Mouse (Mus musculus): Measurements from ENCODE around the gene Rpl22. TPM values are rescaled to one million over a fixed set of nuclear protein-coding genes. Genes with fewer than 3 reads are reported as not detected.

Rpl22 gene
- polyA plus RNA-seq, 1 experiment, result 8.7 TPM

GRCm38 (mm10) chr4:152321464-152321863 is 4.1 kb upstream of the Rpl22 start:
- H3K36me3 ChIP-seq (ENCODE audit: control insufficient read depth, insufficient read depth, low read length), result no peaks in the 10 kb centered on the region
- 51% methylated on average over 5 of the region's 5 CpGs for WGBS
- peaks cover 5% of the 10 kb centered on the region; the same call in 1 of the 2 replicates for H3K4me1 ChIP-seq (ENCODE audit: control insufficient read depth, insufficient read depth, insufficient read length, low read length)
- TF ChIP-seq POLR2A (IDR thresholded peaks at IDR 0.05; ENCODE audit: low read depth, low read length) (no peak), CTCF (IDR thresholded peaks at IDR 0.05; ENCODE audit: extremely low read depth, insufficient read length, insufficient replicate concordance, low read depth, low read length) (no peak)
- no peak overlapping the region for H3K27ac ChIP-seq (ENCODE audit: insufficient read depth, low read depth, low read length)
- peaks cover 5% of the 10 kb centered on the region; the same call in 1 of the 2 replicates for H3K27me3 ChIP-seq (ENCODE audit: control insufficient read depth, insufficient read depth, low read length)
- no peak overlapping the region for H3K4me3 ChIP-seq (ENCODE audit: low read depth, low read length)

GRCm38 (mm10) chr4:152324641-152325562 is 640 bp upstream of the Rpl22 start:
- H3K27me3 ChIP-seq (ENCODE audit: control insufficient read depth, insufficient read depth, low read length), result no peaks in the 10 kb centered on the region
- H3K4me1 ChIP-seq (ENCODE audit: control insufficient read depth, insufficient read depth, insufficient read length, low read length), result peaks cover 5% of the 10 kb centered on the region; the same call in 1 of the 2 replicates
- no peak overlapping the region for H3K27ac ChIP-seq (ENCODE audit: insufficient read depth, low read depth, low read length)
- H3K4me3 ChIP-seq (ENCODE audit: low read depth, low read length), result peak overlapping the region; percentile 56
- no peak for TF ChIP-seq CTCF (IDR thresholded peaks at IDR 0.05; ENCODE audit: extremely low read depth, insufficient read length, insufficient replicate concordance, low read depth, low read length)
- no peak for TF ChIP-seq POLR2A (IDR thresholded peaks at IDR 0.05; ENCODE audit: low read depth, low read length)
- 46% methylated on average over 16 of the region's 16 CpGs for WGBS
- peaks cover 16% of the 10 kb centered on the region for H3K36me3 ChIP-seq (ENCODE audit: control insufficient read depth, insufficient read depth, low read length)

GRCm38 (mm10) chr4:152326543-152326942 is 1.0 kb downstream of the Rpl22 start:
- Histone ChIP-seq H3K36me3 (ENCODE audit: control insufficient read depth, insufficient read depth, low read length) (peaks cover 30% of the 10 kb centered on the region), H3K4me3 (ENCODE audit: low read depth, low read length) (peak overlapping the region; percentile 84), H3K27me3 (ENCODE audit: control insufficient read depth, insufficient read depth, low read length) (no peaks in the 10 kb centered on the region), H3K4me1 (ENCODE audit: control insufficient read depth, insufficient read depth, insufficient read length, low read length) (peaks cover 5% of the 10 kb centered on the region; the same call in 1 of the 2 replicates), H3K27ac (ENCODE audit: insufficient read depth, low read depth, low read length) (no peak overlapping the region)
- 2% methylated on average over 11 of the region's 11 CpGs for WGBS
- no peak for TF ChIP-seq CTCF (IDR thresholded peaks at IDR 0.05; ENCODE audit: extremely low read depth, insufficient read length, insufficient replicate concordance, low read depth, low read length)
- TF ChIP-seq POLR2A (IDR thresholded peaks at IDR 0.05; ENCODE audit: low read depth, low read length), result no peak

GRCm38 (mm10) chr4:152328691-152329090 is 3.1 kb downstream of the Rpl22 start:
- 64% methylated on average over 6 of the region's 6 CpGs for WGBS
- Histone ChIP-seq H3K36me3 (ENCODE audit: control insufficient read depth, insufficient read depth, low read length) (peaks cover 45% of the 10 kb centered on the region), H3K27me3 (ENCODE audit: control insufficient read depth, insufficient read depth, low read length) (no peaks in the 10 kb centered on the region), H3K27ac (ENCODE audit: insufficient read depth, low read depth, low read length) (no peak overlapping the region), H3K4me3 (ENCODE audit: low read depth, low read length) (no peak overlapping the region), H3K4me1 (ENCODE audit: control insufficient read depth, insufficient read depth, insufficient read length, low read length) (peaks cover 5% of the 10 kb centered on the region; the same call in 1 of the 2 replicates)
- TF ChIP-seq CTCF (IDR thresholded peaks at IDR 0.05; ENCODE audit: extremely low read depth, insufficient read length, insufficient replicate concordance, low read depth, low read length) (peak; percentile 43; the same call in 1 of the 2 replicates), POLR2A (IDR thresholded peaks at IDR 0.05; ENCODE audit: low read depth, low read length) (no peak)

GRCm38 (mm10) chr4:152332952-152333351 is 7.4 kb downstream of the Rpl22 start:
- no peak overlapping the region for H3K27ac ChIP-seq (ENCODE audit: insufficient read depth, low read depth, low read length)
- no peaks in the 10 kb centered on the region for H3K27me3 ChIP-seq (ENCODE audit: control insufficient read depth, insufficient read depth, low read length)
- peaks cover 49% of the 10 kb centered on the region for H3K36me3 ChIP-seq (ENCODE audit: control insufficient read depth, insufficient read depth, low read length)
- no peaks in the 10 kb centered on the region for H3K4me1 ChIP-seq (ENCODE audit: control insufficient read depth, insufficient read depth, insufficient read length, low read length)
- 10% methylated on average over 2 of the region's 2 CpGs for WGBS
- TF ChIP-seq CTCF (IDR thresholded peaks at IDR 0.05; ENCODE audit: extremely low read depth, insufficient read length, insufficient replicate concordance, low read depth, low read length) (peak; percentile 99), POLR2A (IDR thresholded peaks at IDR 0.05; ENCODE audit: low read depth, low read length) (no peak; the same call in 1 of the 2 replicates)
- no peak overlapping the region for H3K4me3 ChIP-seq (ENCODE audit: low read depth, low read length)

- Histone ChIP-seq H3K36me3 (ENCODE audit: control insufficient read depth, insufficient read depth, low read length) (peaks cover 47% of the 10 kb centered on the region), H3K4me1 (ENCODE audit: control insufficient read depth, insufficient read depth, insufficient read length, low read length) (no peaks in the 10 kb centered on the region), H3K27me3 (ENCODE audit: control insufficient read depth, insufficient read depth, low read length) (peaks cover 6% of the 10 kb centered on the region), H3K4me3 (ENCODE audit: low read depth, low read length) (no peak overlapping the region), H3K27ac (ENCODE audit: insufficient read depth, low read depth, low read length) (no peak overlapping the region)
- TF ChIP-seq POLR2A (IDR thresholded peaks at IDR 0.05; ENCODE audit: low read depth, low read length) (no peak), CTCF (IDR thresholded peaks at IDR 0.05; ENCODE audit: extremely low read depth, insufficient read length, insufficient replicate concordance, low read depth, low read length) (no peak)
- WGBS, result 95% methylated on average over 12 of the region's 12 CpGs
Measured at GRCm38 (mm10) chr4:152333587-152333986, 8.0 kb downstream of the Rpl22 start.

GRCm38 (mm10) chr4:152337772-152338171 is 12.2 kb downstream of the Rpl22 start:
- TF ChIP-seq POLR2A (IDR thresholded peaks at IDR 0.05; ENCODE audit: low read depth, low read length) (no peak), CTCF (IDR thresholded peaks at IDR 0.05; ENCODE audit: extremely low read depth, insufficient read length, insufficient replicate concordance, low read depth, low read length) (no peak)
- Histone ChIP-seq H3K27me3 (ENCODE audit: control insufficient read depth, insufficient read depth, low read length) (peaks cover 23% of the 10 kb centered on the region), H3K4me1 (ENCODE audit: control insufficient read depth, insufficient read depth, insufficient read length, low read length) (peaks cover 2% of the 10 kb centered on the region; the same call in 1 of the 2 replicates), H3K4me3 (ENCODE audit: low read depth, low read length) (no peak overlapping the region), H3K36me3 (ENCODE audit: control insufficient read depth, insufficient read depth, low read length) (peaks cover 9% of the 10 kb centered on the region), H3K27ac (ENCODE audit: insufficient read depth, low read depth, low read length) (no peak overlapping the region)
- WGBS, result 43% methylated on average over 6 of the region's 6 CpGs

All from small intestine, adult 2 months (tissue).